Mouse (Mus musculus): ENCODE results near the gene Itgb8.

GRCm38 (mm10) chr12:119229601-119230000 is 9.0 kb downstream of the Itgb8 start:
- TF ChIP-seq POLR2A (IDR thresholded peaks at IDR 0.05; ENCODE audit: borderline replicate concordance, insufficient read depth, low read length): no peak
- TF ChIP-seq CTCF (IDR thresholded peaks at IDR 0.05; ENCODE audit: borderline replicate concordance, insufficient read depth, low read depth, low read length): no peak

Measured in cerebellum, adult 2 months (tissue).